Mouse (Mus musculus): ENCODE data around the gene Adgrl1. TPM values are rescaled to one million over a fixed set of nuclear protein-coding genes. Genes with fewer than 3 reads are reported as not detected.

The Adgrl1 gene
- polyA plus RNA-seq, 1 experiment from 2014 or later: 14.4 TPM

GRCm38 (mm10) chr8:83893915-83894314 lies 6.0 kb upstream of the Adgrl1 start:
- TF ChIP-seq CTCF (IDR thresholded peaks at IDR 0.05; ENCODE audit: low read depth): peak; percentile 86
- Histone ChIP-seq H3K27me3 (ENCODE audit: insufficient read depth, low read length) (no peaks in the 10 kb centered on the region; the same call in 1 of the 2 replicates), H3K9me3 (replicated peaks; ENCODE audit: low read length) (no peaks in the 10 kb centered on the region), H3K4me2 (ENCODE audit: low read length) (no peak overlapping the region), H3K4me3 (replicated peaks; ENCODE audit: low read depth, low read length) (no peak overlapping the region), H3K36me3 (ENCODE audit: insufficient read depth, low read length) (no peaks in the 10 kb centered on the region), H3K27ac (no peak overlapping the region), H3K4me1 (replicated peaks; ENCODE audit: insufficient read depth, low read length) (no peaks in the 10 kb centered on the region), H3K9ac (ENCODE audit: low read depth, low read length) (no peak overlapping the region)
- peak; percentile 71 for DNase-seq (ENCODE audit: low spot score)
- WGBS: 1% methylated on average over 5 of the region's 5 CpGs
- ATAC-seq (replicated peaks; ENCODE audit: low FRiP score, low read depth): no peak

DNA sequence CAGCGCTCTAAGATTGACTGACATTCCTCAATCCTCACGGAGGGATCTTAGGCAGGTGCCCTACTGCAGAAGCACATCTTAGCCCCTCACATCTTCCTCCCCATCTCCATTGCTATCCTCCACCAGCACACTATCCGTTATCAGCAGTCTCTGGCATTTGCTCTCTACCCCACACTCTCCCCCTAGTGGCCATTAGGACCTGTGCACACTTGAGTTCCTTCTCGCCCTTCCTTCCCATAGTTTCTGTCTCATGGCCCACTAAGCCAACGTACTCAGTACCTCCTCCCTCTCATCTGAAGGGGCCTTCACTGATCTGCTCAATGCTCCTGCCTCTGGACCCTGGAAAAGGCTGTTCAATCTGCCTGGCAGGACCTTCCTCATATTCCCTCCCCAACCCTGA lies 4.0 kb upstream of the Adgrl1 start:
- ATAC-seq (replicated peaks; ENCODE audit: low FRiP score, low read depth) (no peak), DNase-seq (ENCODE audit: low spot score) (peak; percentile 93)
- no peak overlapping the region for H3K4me3 ChIP-seq (replicated peaks; ENCODE audit: low read depth, low read length)
- peak; percentile 90 for TF ChIP-seq CTCF (IDR thresholded peaks at IDR 0.05; ENCODE audit: low read depth)
- no peaks in the 10 kb centered on the region for H3K36me3 ChIP-seq (ENCODE audit: insufficient read depth, low read length)
- H3K27ac ChIP-seq: no peak overlapping the region
- H3K27me3 ChIP-seq (ENCODE audit: insufficient read depth, low read length): no peaks in the 10 kb centered on the region; the same call in 1 of the 2 replicates
- WGBS: 4% methylated on average over 5 of the region's 5 CpGs
- H3K4me2 ChIP-seq (ENCODE audit: low read length): no peak overlapping the region
- no peak overlapping the region for H3K9ac ChIP-seq (ENCODE audit: low read depth, low read length)
- no peaks in the 10 kb centered on the region for H3K4me1 ChIP-seq (replicated peaks; ENCODE audit: insufficient read depth, low read length)
- H3K9me3 ChIP-seq (replicated peaks; ENCODE audit: low read length): no peaks in the 10 kb centered on the region

- no peak for TF ChIP-seq CTCF (IDR thresholded peaks at IDR 0.05; ENCODE audit: low read depth)
- Histone ChIP-seq H3K9ac (ENCODE audit: low read depth, low read length) (no peak overlapping the region), H3K4me3 (replicated peaks; ENCODE audit: low read depth, low read length) (no peak overlapping the region), H3K9me3 (replicated peaks; ENCODE audit: low read length) (no peaks in the 10 kb centered on the region), H3K4me2 (ENCODE audit: low read length) (no peak overlapping the region), H3K36me3 (ENCODE audit: insufficient read depth, low read length) (no peaks in the 10 kb centered on the region), H3K4me1 (replicated peaks; ENCODE audit: insufficient read depth, low read length) (no peaks in the 10 kb centered on the region), H3K27me3 (ENCODE audit: insufficient read depth, low read length) (no peaks in the 10 kb centered on the region; the same call in 1 of the 2 replicates), H3K27ac (no peak overlapping the region)
- DNase-seq (ENCODE audit: low spot score) (no peak), ATAC-seq (replicated peaks; ENCODE audit: low FRiP score, low read depth) (no peak)
- 84% methylated on average over 7 of the region's 7 CpGs for WGBS
Observed at GRCm38 (mm10) chr8:83896461-83896860, 3.4 kb upstream of the Adgrl1 start.

DNA sequence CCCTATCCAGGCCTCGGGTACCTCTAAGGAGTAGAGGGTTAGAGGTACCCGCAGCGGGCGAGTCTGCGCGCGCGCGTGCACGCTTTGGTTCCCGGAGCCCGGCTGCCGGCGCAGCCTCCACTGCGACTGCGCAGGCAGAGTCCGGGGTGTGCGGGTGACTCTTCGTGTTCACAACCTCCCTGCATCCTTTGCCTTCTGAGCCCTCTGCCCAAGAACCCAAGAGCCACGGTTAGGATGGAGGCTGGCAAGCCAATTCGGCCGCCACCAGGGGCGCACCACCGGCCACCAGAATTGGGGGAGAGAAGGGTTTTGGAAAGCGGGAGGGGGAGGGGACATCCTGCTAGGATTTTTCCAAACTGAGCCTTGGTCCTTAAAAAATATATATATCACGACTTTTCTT lies 2.7 kb upstream of the Adgrl1 start:
- Histone ChIP-seq H3K27ac (no peak overlapping the region), H3K4me2 (ENCODE audit: low read length) (peak overlapping the region; percentile 44), H3K9ac (ENCODE audit: low read depth, low read length) (no peak overlapping the region), H3K9me3 (replicated peaks; ENCODE audit: low read length) (no peaks in the 10 kb centered on the region), H3K4me3 (replicated peaks; ENCODE audit: low read depth, low read length) (peak overlapping the region; percentile 18; the same call in 1 of the 2 replicates), H3K4me1 (replicated peaks; ENCODE audit: insufficient read depth, low read length) (peaks cover 6% of the 10 kb centered on the region; the same call in 1 of the 2 replicates), H3K27me3 (ENCODE audit: insufficient read depth, low read length) (no peaks in the 10 kb centered on the region; the same call in 1 of the 2 replicates), H3K36me3 (ENCODE audit: insufficient read depth, low read length) (no peaks in the 10 kb centered on the region)
- ATAC-seq (replicated peaks; ENCODE audit: low FRiP score, low read depth) (no peak), DNase-seq (ENCODE audit: low spot score) (peak; percentile 53)
- TF ChIP-seq CTCF (IDR thresholded peaks at IDR 0.05; ENCODE audit: low read depth): peak; percentile 78
- WGBS: 2% methylated on average over 26 of the region's 26 CpGs

GRCm38 (mm10) chr8:83898456-83898855 lies 1.4 kb upstream of the Adgrl1 start:
- Histone ChIP-seq H3K27ac (peak overlapping the region; percentile 91; the same call in 1 of the 2 replicates), H3K9ac (ENCODE audit: low read depth, low read length) (no peak overlapping the region), H3K4me2 (ENCODE audit: low read length) (peak overlapping the region; percentile 81), H3K9me3 (replicated peaks; ENCODE audit: low read length) (no peaks in the 10 kb centered on the region), H3K4me3 (replicated peaks; ENCODE audit: low read depth, low read length) (peak overlapping the region; percentile 69), H3K36me3 (ENCODE audit: insufficient read depth, low read length) (no peaks in the 10 kb centered on the region), H3K4me1 (replicated peaks; ENCODE audit: insufficient read depth, low read length) (peaks cover 15% of the 10 kb centered on the region), H3K27me3 (ENCODE audit: insufficient read depth, low read length) (no peaks in the 10 kb centered on the region; the same call in 1 of the 2 replicates)
- WGBS: 3% methylated on average over 10 of the region's 10 CpGs
- no peak for TF ChIP-seq CTCF (IDR thresholded peaks at IDR 0.05; ENCODE audit: low read depth)
- DNase-seq (ENCODE audit: low spot score) (peak; percentile 89), ATAC-seq (replicated peaks; ENCODE audit: low FRiP score, low read depth) (no peak)

DNA sequence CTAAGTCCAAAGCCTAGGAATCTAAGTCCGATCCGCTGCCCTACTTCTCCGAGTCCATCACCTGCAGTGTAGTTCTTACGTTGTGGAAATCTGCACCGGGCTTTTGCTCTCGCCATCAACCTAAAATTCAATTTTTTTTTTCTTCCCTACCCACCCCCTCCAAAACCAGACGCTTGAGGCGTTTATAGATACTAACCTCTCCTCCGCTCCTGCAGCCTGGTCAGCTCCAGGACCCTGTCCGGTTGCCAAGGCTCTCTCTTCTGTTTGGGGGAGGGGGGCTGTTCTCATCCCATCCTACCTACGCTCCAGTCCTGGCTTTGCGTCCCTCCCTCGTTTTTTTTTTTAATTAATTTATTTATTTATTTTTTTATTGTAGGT lies 931 bp upstream of the Adgrl1 start:
- Histone ChIP-seq H3K4me2 (ENCODE audit: low read length) (peak overlapping the region; percentile 81), H3K27me3 (ENCODE audit: insufficient read depth, low read length) (no peaks in the 10 kb centered on the region; the same call in 1 of the 2 replicates), H3K27ac (peak overlapping the region; percentile 91; the same call in 1 of the 2 replicates), H3K9ac (ENCODE audit: low read depth, low read length) (0 out of 2 replicates have a peak overlapping the region, but pooled peaks have one; percentile 86), H3K9me3 (replicated peaks; ENCODE audit: low read length) (no peaks in the 10 kb centered on the region), H3K36me3 (ENCODE audit: insufficient read depth, low read length) (no peaks in the 10 kb centered on the region), H3K4me1 (replicated peaks; ENCODE audit: insufficient read depth, low read length) (peaks cover 20% of the 10 kb centered on the region), H3K4me3 (replicated peaks; ENCODE audit: low read depth, low read length) (peak overlapping the region; percentile 69)
- WGBS: 0% methylated on average over 13 of the region's 13 CpGs
- ATAC-seq (replicated peaks; ENCODE audit: low FRiP score, low read depth) (no peak), DNase-seq (ENCODE audit: low spot score) (peak; percentile 96)
- TF ChIP-seq CTCF (IDR thresholded peaks at IDR 0.05; ENCODE audit: low read depth): no peak

Measured in kidney, postnatal 0 days (tissue).